Mouse (Mus musculus) forebrain, embryonic 11.5 days (tissue): ENCODE measurements around the gene Slc11a1. TPM values are rescaled to one million over a fixed set of nuclear protein-coding genes. Genes with fewer than 3 reads are reported as not detected.
"Not testable (repeated sequence)": the region's sequence is repeated elsewhere in the genome, so short reads cannot be mapped to it uniquely, and the experiment has no call there.

ENCODE experiments used
- ATAC-seq: fragments of 200-750 bp; cut with Nextera tagmentation; replicated peaks from 2 replicates; pipeline ENCODE4 v1.8.0; 2017; ENCODE audit warnings: moderate TSS enrichment; ENCODE audit not compliant: low FRiP score
- DNase-seq: peaks from one replicate; pipeline ENCODE4 v3.0.0-alpha.2; 2017; ENCODE audit warnings: low spot score
- H3K27ac ChIP-seq: fragments of 300-500 bp; sonication (generic); 2 replicates; pipeline ENCODE4 v1.5.1; 2014; ENCODE audit warnings: low read depth, low read length
- H3K27me3 ChIP-seq: fragments of 300-500 bp; sonication (generic); 2 replicates; pipeline ENCODE4 v1.6.1; 2014; ENCODE audit warnings: mild to moderate bottlenecking, low read length, mixed read lengths; ENCODE audit not compliant: control insufficient read depth, insufficient read depth
- H3K36me3 ChIP-seq: fragments of 300-500 bp; sonication (generic); 2 replicates; pipeline ENCODE4 v1.6.1; 2014; ENCODE audit warnings: mild to moderate bottlenecking, low read length, moderate library complexity, mixed read lengths; ENCODE audit not compliant: control insufficient read depth, insufficient read depth
- H3K4me1 ChIP-seq: fragments of 300-500 bp; sonication (generic); replicated peaks from 2 replicates; pipeline ENCODE4 v1.6.1; 2014; ENCODE audit warnings: low read length, mixed read lengths; ENCODE audit not compliant: control insufficient read depth, insufficient read depth
- H3K4me2 ChIP-seq: fragments of 300-500 bp; sonication (generic); 2 replicates; pipeline ENCODE4 v1.6.1; 2014; ENCODE audit warnings: low read depth, mild to moderate bottlenecking, low read length, moderate library complexity, mixed read lengths; ENCODE audit not compliant: severe bottlenecking
- H3K4me3 ChIP-seq: fragments of 300-500 bp; sonication (generic); 2 replicates; pipeline ENCODE4 v1.5.1; 2014; ENCODE audit warnings: low read depth, low read length
- H3K9ac ChIP-seq: fragments of 300-500 bp; sonication (generic); 2 replicates; pipeline ENCODE4 v1.6.1; 2014; ENCODE audit warnings: low read length
- H3K9me3 ChIP-seq: fragments of 300-500 bp; sonication (generic); 2 replicates; pipeline ENCODE4 v1.6.1; 2016; ENCODE audit warnings: low read length, mixed read lengths; ENCODE audit not compliant: control insufficient read depth
- WGBS: fragments of 180-500 bp; shearing (Covaris S2); extraction: QIAGEN DNeasy Blood & Tissue Kit; methylation state at CpG from one replicate; pipeline ENCODE4 v1.1.7; 2014; 5-methylcytosine and 5-hydroxymethylcytosine counted together
- polyA plus RNA-seq: library from polyadenylated mRNA; unstranded; fragments of >200 nt; fragmentation: Nextera tagmentation; extraction: Ambion mirVana; gene quantifications from 2 replicates; pipeline ENCODE4 v1.2.1, GENCODE M21; 2014

Slc11a1 gene
- polyA plus RNA-seq = 1.0 and 1.9 TPM in 2 replicates

DNA sequence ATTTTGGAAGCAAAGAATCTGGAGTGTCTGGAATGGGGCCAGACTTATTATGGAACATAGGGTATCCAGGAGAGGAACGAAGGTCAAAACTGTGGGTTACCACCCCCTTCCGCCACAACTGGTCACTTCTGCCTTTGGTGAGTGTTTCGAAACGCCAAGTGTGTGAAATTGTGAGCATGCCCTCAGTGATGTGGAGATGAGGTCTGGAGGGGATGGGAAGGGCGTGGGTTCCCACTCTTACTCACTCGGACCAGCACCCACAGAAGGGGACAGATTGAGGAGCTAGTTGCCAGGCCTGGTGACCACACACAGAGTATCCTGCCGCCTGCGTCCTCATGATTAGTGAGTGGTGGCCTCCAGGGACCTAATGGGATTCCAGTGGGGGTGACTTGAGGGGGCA lies at the start of gene Slc11a1:
Gene Slc11a1, plus strand, starts transcription at position 216 of the 400 bp plus-strand sequence.
- DNase-seq (no peak), ATAC-seq (no peak)
- Histone ChIP-seq H3K4me1 (no peaks in the 10 kb centered on the region), H3K27me3 (no peaks in the 10 kb centered on the region), H3K4me2 (no peak within 1 kb of the TSS), H3K36me3 (no peaks in the 10 kb centered on the region), H3K4me3 (no peak within 1 kb of the TSS), H3K9ac (no peak within 1 kb of the TSS; the same call in 1 of the 2 replicates), H3K9me3 (no peaks in the 10 kb centered on the region), H3K27ac (no peak within 1 kb of the TSS)
- WGBS = 73% methylated on average over 8 of the region's 8 CpGs

DNA sequence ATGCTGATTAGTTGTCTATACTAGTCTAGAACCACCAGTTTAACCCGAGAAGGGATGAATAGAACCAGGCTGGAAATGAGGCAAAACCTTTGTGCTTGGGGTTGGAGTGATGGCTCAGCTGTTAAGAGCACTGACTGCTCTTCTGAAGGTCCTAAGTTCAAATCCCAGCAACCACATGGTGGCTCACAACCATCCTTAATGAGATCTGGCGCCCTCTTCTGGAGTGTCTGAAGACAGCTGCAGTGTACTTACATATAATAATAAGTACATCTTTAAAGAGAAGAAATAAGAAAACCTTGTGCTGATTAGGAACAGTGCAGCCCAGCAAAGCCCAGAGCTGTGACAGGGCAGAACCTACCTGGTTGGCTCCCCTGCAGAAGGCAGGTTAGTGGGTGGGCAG lies 48.1 kb upstream of the Slc11a1 start:
- not testable (repeated sequence) for ATAC-seq, H3K9ac ChIP-seq, DNase-seq, H3K27me3 ChIP-seq, H3K9me3 ChIP-seq, H3K4me2 ChIP-seq, H3K4me1 ChIP-seq, H3K36me3 ChIP-seq, H3K4me3 ChIP-seq, H3K27ac ChIP-seq
- WGBS = 64% methylated on average over 2 of the region's 2 CpGs

DNA sequence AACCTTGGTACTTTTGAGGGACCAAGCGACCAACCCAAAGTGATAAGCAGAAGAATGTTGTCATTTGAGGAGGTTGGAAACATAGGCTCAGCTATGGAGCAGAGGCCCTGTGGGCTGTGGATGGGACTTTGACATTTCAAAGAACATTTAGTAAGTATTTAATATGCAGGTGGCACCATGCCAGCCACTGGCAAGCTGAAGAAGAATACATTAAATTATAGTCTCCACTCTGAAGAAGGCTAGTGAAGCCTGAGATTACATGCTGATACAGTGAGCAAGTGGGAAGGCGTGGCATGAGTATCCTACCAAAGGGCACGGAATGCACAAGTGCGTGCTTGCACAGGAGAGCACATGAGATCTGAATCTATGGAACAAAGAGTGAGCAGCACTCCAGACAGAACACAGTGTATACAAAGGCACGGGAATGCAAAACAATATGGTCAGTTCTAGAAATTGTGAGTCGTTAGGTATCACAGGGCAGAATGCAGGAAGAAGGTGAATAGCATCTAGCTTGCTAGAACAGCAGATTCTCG lies 45.0 kb upstream of the Slc11a1 start:
- no peak overlapping the region for H3K4me3 ChIP-seq
- ATAC-seq = no peak
- H3K4me2 ChIP-seq = no peak overlapping the region
- H3K9ac ChIP-seq = no peak overlapping the region
- no peaks in the 10 kb centered on the region for H3K27me3 ChIP-seq
- DNase-seq = no peak
- no peak overlapping the region for H3K27ac ChIP-seq
- 84% methylated on average over 7 of the region's 7 CpGs for WGBS
- H3K36me3 ChIP-seq = no peaks in the 10 kb centered on the region
- no peaks in the 10 kb centered on the region for H3K9me3 ChIP-seq
- H3K4me1 ChIP-seq = peaks cover 6% of the 10 kb centered on the region

DNA sequence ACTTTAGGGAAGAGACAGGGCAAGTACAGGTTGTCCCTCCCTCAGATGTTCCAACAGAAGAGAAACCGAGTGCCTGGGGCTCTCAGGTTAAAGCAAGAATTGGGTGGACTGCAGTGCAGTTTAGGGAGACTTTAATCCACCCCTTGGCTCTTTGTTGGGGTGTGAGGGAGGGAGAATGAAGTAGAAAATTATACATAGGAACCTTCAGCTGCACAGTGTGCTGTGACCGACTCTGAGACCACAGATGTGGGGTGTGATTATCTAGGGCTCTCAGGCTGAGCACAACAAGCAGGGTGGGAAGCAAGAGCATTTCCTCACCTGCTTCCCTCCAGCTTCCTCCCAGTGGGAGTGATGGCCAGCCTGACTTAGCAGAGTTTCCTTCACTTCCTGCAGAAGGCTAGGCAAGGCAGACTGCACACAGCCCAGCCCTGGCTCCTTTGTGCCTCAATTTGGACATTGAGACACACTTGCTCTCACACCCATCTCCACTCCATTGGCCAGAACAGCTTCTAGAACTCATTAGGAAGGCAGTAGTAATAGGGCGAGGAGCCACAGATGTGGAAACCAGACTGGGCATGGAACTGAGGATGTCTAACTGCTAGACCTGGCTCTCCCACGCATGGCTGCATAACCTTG lies 43.8 kb upstream of the Slc11a1 start:
- Histone ChIP-seq H3K36me3 (no peaks in the 10 kb centered on the region), H3K9ac (no peak overlapping the region), H3K4me3 (no peak overlapping the region), H3K4me1 (peaks cover 6% of the 10 kb centered on the region), H3K27ac (0 out of 2 replicates have a peak overlapping the region, but pooled peaks have one; percentile 8), H3K4me2 (no peak overlapping the region), H3K9me3 (no peaks in the 10 kb centered on the region), H3K27me3 (no peaks in the 10 kb centered on the region)
- no peak for ATAC-seq
- WGBS = 87% methylated on average over 4 of the region's 4 CpGs
- DNase-seq = no peak

DNA sequence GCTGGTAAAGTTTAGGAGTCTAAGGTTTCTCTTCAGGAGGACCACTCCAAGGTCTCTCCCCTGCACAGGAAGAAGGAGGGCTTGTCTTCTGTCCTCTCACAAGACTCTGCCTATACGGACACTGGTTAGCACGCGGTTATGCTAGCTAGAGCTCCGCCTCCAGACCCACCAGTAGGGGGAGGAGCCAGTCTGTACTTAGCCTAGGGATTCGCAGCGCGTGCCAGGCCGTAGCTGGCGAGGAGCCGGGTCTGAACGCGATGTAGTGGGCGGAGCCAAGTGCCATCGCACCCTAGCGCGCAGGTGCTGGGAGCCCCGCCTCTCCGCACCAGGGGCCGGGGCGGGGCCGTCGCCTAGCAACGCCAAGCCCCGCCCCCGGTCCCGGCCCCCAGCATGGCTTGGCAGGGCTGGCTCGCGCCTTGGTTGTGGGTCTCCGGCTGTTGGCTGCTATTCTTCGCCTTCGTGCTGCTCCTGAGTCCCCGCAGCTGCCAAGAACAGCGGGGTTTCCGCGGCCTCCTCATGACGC lies 42.7 kb upstream of the Slc11a1 start:
- Histone ChIP-seq H3K9ac (peak overlapping the region; percentile 62), H3K27ac (peak overlapping the region; percentile 55; the same call in 1 of the 2 replicates), H3K4me2 (peak overlapping the region; percentile 88), H3K4me3 (peak overlapping the region; percentile 45), H3K27me3 (no peaks in the 10 kb centered on the region), H3K9me3 (no peaks in the 10 kb centered on the region), H3K36me3 (no peaks in the 10 kb centered on the region), H3K4me1 (peaks cover 6% of the 10 kb centered on the region)
- ATAC-seq (peak; percentile 97), DNase-seq (peak; percentile 99)
- WGBS = under 1% methylated on average over 36 of the region's 36 CpGs

DNA sequence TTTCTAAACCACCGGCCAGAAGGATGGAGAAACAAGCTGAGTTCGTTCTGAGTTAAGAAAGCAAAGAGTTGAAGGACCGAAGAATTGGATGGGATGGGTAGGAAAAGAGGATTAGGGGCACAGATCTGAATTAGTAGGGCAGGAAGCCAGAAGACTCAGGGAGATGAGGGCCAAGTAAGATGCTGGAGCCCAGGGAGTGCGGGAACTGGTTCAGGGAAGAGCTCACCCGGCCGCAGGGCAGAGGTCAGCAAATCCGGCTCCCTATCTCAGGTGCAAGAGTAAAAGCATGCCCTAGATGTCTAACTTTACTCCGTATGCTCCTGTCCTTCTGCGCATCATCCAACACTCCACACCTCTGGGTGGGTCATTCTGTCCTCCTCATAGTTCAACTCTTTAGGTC lies 42.1 kb upstream of the Slc11a1 start:
- DNase-seq (no peak), ATAC-seq (0 out of 2 replicates have a peak, but pooled peaks have one; percentile 4)
- Histone ChIP-seq H3K4me1 (peaks cover 6% of the 10 kb centered on the region), H3K4me3 (peak overlapping the region; percentile 45), H3K36me3 (no peaks in the 10 kb centered on the region), H3K9me3 (no peaks in the 10 kb centered on the region), H3K27ac (peak overlapping the region; percentile 55; the same call in 1 of the 2 replicates), H3K27me3 (no peaks in the 10 kb centered on the region), H3K9ac (peak overlapping the region; percentile 62), H3K4me2 (peak overlapping the region; percentile 88)
- WGBS = 2% methylated on average over 9 of the region's 9 CpGs

DNA sequence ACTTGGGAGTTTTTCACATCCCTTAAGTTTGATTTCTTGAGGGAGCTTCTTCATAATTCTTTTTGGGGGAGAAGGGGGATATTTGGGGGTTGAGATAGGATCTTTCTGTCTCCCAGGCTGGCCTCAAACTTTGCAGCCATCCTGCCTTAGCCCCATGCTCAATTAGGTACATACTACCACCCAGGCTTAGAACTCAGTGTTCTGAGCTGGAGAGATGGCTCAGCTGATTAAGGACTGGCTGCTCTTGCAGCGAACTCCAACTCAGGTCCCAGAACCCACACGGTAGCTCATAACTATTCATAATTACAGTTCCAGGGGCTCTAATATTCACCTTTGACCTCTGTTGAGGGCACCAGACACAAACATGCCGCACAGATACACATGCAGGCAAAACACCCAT lies 40.4 kb upstream of the Slc11a1 start:
- H3K9ac ChIP-seq = no peak overlapping the region
- no peak overlapping the region for H3K4me3 ChIP-seq
- H3K36me3 ChIP-seq = no peaks in the 10 kb centered on the region
- H3K27me3 ChIP-seq = no peaks in the 10 kb centered on the region
- DNase-seq (no peak), ATAC-seq (no peak)
- H3K9me3 ChIP-seq = no peaks in the 10 kb centered on the region
- 86% methylated on average over 3 of the region's 3 CpGs for WGBS
- no peak overlapping the region for H3K27ac ChIP-seq
- no peak overlapping the region for H3K4me2 ChIP-seq
- H3K4me1 ChIP-seq = peaks cover 6% of the 10 kb centered on the region

DNA sequence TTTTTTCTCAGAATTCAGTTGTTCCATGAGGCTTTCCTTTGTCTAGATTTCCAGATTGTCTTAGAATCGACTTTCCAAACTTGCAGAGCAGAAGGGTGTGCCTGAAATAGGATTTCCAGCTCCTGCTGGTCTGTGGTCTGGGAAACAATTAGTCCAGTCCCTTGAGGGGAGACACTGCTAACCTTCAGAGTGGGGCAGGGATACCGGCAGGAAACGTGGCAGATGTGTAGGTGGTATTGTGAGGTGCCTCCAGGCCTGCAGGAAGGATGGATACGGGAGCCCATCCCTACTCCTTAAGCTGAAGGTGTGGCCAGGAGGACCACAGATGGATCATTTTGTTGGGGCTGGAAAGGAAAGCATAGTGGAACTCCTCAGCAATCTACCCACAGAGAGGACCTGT lies 40.0 kb upstream of the Slc11a1 start:
- H3K9me3 ChIP-seq = no peaks in the 10 kb centered on the region
- no peak overlapping the region for H3K27ac ChIP-seq
- no peak for DNase-seq
- H3K27me3 ChIP-seq = no peaks in the 10 kb centered on the region
- H3K4me2 ChIP-seq = no peak overlapping the region
- H3K4me3 ChIP-seq = no peak overlapping the region
- ATAC-seq = no peak
- 66% methylated on average over 4 of the region's 4 CpGs for WGBS
- H3K9ac ChIP-seq = no peak overlapping the region
- no peaks in the 10 kb centered on the region for H3K36me3 ChIP-seq
- peaks cover 6% of the 10 kb centered on the region for H3K4me1 ChIP-seq
